Mouse (Mus musculus) intestine, embryonic 16.5 days (tissue): ENCODE results near the gene Cib2. TPM values are rescaled to one million over a fixed set of nuclear protein-coding genes. Genes with fewer than 3 reads are reported as not detected.
"Not testable (repeated sequence)": the region's sequence is repeated elsewhere in the genome, so short reads cannot be mapped to it uniquely, and the experiment has no call there.

Source experiments
- ATAC-seq: fragments of 200-750 bp; cut with Nextera tagmentation; 2 replicates; pipeline ENCODE4 v1.8.0; 2017; ENCODE audit warnings: moderate TSS enrichment, moderate library complexity
- H3K27ac ChIP-seq: fragments of 300-500 bp; sonication (generic); 2 replicates; pipeline ENCODE4 v1.5.1; 2014; ENCODE audit warnings: mild to moderate bottlenecking, low read length
- H3K27me3 ChIP-seq: fragments of 300-500 bp; sonication (generic); replicated peaks from 2 replicates; pipeline ENCODE4 v1.6.1; 2014; ENCODE audit warnings: low read length, control low read depth, mixed read lengths; ENCODE audit not compliant: control insufficient read depth, insufficient read depth
- H3K36me3 ChIP-seq: fragments of 300-500 bp; sonication (generic); 2 replicates; pipeline ENCODE4 v1.6.1; 2014; ENCODE audit warnings: low read length, control low read depth; ENCODE audit not compliant: control insufficient read depth, insufficient read depth
- H3K4me1 ChIP-seq: fragments of 300-500 bp; sonication (generic); 2 replicates; pipeline ENCODE4 v1.6.1; 2014; ENCODE audit warnings: low read length, control low read depth, mixed read lengths; ENCODE audit not compliant: control insufficient read depth, insufficient read depth
- H3K4me2 ChIP-seq: fragments of 300-500 bp; sonication (generic); 2 replicates; pipeline ENCODE4 v1.6.1; 2014; ENCODE audit warnings: low read depth, low read length, control low read depth
- H3K4me3 ChIP-seq: fragments of 300-500 bp; sonication (generic); 2 replicates; pipeline ENCODE4 v1.5.1; 2014; ENCODE audit warnings: mild to moderate bottlenecking, low read length
- H3K9ac ChIP-seq: fragments of 300-500 bp; sonication (generic); 2 replicates; pipeline ENCODE4 v1.6.1; 2014; ENCODE audit warnings: low read depth, low read length
- H3K9me3 ChIP-seq: fragments of 300-500 bp; sonication (generic); 2 replicates; pipeline ENCODE4 v1.6.1; 2016; ENCODE audit warnings: low read length, control low read depth; ENCODE audit not compliant: control insufficient read depth
- WGBS: fragments of 180-500 bp; shearing (Covaris S2); extraction: QIAGEN DNeasy Blood & Tissue Kit; methylation state at CpG from one replicate; pipeline ENCODE4 v1.1.7; 2014; 5-methylcytosine and 5-hydroxymethylcytosine counted together
- polyA plus RNA-seq: library from polyadenylated mRNA; unstranded; fragments of >200 nt; fragmentation: Nextera tagmentation; extraction: Ambion mirVana; gene quantifications from 2 replicates; pipeline ENCODE4 v1.2.1, GENCODE M21; 2015

Gene Cib2
- polyA plus RNA-seq, result 6.6 and 7.2 TPM in 2 replicates

- Histone ChIP-seq H3K4me2 (peak within 1 kb of the TSS; percentile 94), H3K27ac (no peak within 1 kb of the TSS)
- 2% methylated on average over 54 of the region's 54 CpGs for WGBS
These were observed at the start of gene Cib2 for GRCm38 (mm10) chr9:54559771-54560471. Gene Cib2 (minus strand): TSS chr9:54560218.

GRCm38 (mm10) chr9:54604886-54605285 is 44.9 kb upstream of the Cib2 start:
- Histone ChIP-seq H3K4me3 (no peak overlapping the region), H3K9me3 (no peaks in the 10 kb centered on the region), H3K27me3 (no peaks in the 10 kb centered on the region), H3K4me1 (no peaks in the 10 kb centered on the region), H3K36me3 (peaks cover 7% of the 10 kb centered on the region), H3K27ac (no peak overlapping the region), H3K9ac (no peak overlapping the region), H3K4me2 (no peak overlapping the region)
- WGBS, result 58% methylated on average over 4 of the region's 4 CpGs
- no peak for ATAC-seq

More at GRCm38 (mm10) chr9:54559771-54560471, at the start of gene Cib2:
- ATAC-seq, result peak; percentile 99
- Histone ChIP-seq H3K9me3 (no peaks in the 10 kb centered on the region), H3K4me1 (peaks cover 2% of the 10 kb centered on the region; the same call in 1 of the 2 replicates), H3K36me3 (no peaks in the 10 kb centered on the region), H3K27me3 (no peaks in the 10 kb centered on the region), H3K4me3 (peak within 1 kb of the TSS; percentile 68), H3K9ac (peak within 1 kb of the TSS; percentile 75)

- H3K36me3 ChIP-seq, result peaks cover 7% of the 10 kb centered on the region
- H3K27me3 ChIP-seq, result no peaks in the 10 kb centered on the region
- H3K9ac ChIP-seq, result no peak overlapping the region
- no peaks in the 10 kb centered on the region for H3K4me1 ChIP-seq
- no peaks in the 10 kb centered on the region for H3K9me3 ChIP-seq
- WGBS, result 82% methylated on average over 5 of the region's 5 CpGs
- no peak overlapping the region for H3K27ac ChIP-seq
- no peak overlapping the region for H3K4me2 ChIP-seq
- no peak overlapping the region for H3K4me3 ChIP-seq
- ATAC-seq, result no peak
These were observed 44.2 kb upstream of the Cib2 start for GRCm38 (mm10) chr9:54604131-54604654.

GRCm38 (mm10) chr9:54602916-54603315 is 42.9 kb upstream of the Cib2 start:
- Histone ChIP-seq H3K27me3 (no peaks in the 10 kb centered on the region), H3K4me1 (no peaks in the 10 kb centered on the region), H3K9ac (no peak overlapping the region), H3K4me3 (no peak overlapping the region), H3K36me3 (peaks cover 7% of the 10 kb centered on the region), H3K27ac (no peak overlapping the region), H3K4me2 (no peak overlapping the region), H3K9me3 (no peaks in the 10 kb centered on the region)
- WGBS, result 84% methylated on average over 7 of the region's 7 CpGs
- no peak for ATAC-seq

GRCm38 (mm10) chr9:54602386-54602785 is 42.4 kb upstream of the Cib2 start:
- 89% methylated on average over 2 of the region's 2 CpGs for WGBS
- Histone ChIP-seq H3K4me3 (no peak overlapping the region), H3K4me2 (no peak overlapping the region), H3K27me3 (no peaks in the 10 kb centered on the region), H3K9ac (no peak overlapping the region), H3K4me1 (no peaks in the 10 kb centered on the region), H3K36me3 (peaks cover 7% of the 10 kb centered on the region), H3K9me3 (no peaks in the 10 kb centered on the region), H3K27ac (no peak overlapping the region)
- ATAC-seq, result no peak

GRCm38 (mm10) chr9:54596752-54597465 is 36.9 kb upstream of the Cib2 start:
- 94% methylated on average over 15 of the region's 15 CpGs for WGBS

GRCm38 (mm10) chr9:54593652-54594051 is 33.6 kb upstream of the Cib2 start:
- not testable (repeated sequence) for H3K4me2 ChIP-seq, H3K4me1 ChIP-seq, H3K4me3 ChIP-seq, H3K9ac ChIP-seq, H3K36me3 ChIP-seq, ATAC-seq, H3K27ac ChIP-seq, H3K9me3 ChIP-seq, H3K27me3 ChIP-seq
- 78% methylated on average over 4 of the region's 4 CpGs for WGBS

More at GRCm38 (mm10) chr9:54596752-54597465, 36.9 kb upstream of the Cib2 start:
- Histone ChIP-seq H3K9ac (no peak overlapping the region), H3K36me3 (peaks cover 10% of the 10 kb centered on the region), H3K27ac (no peak overlapping the region), H3K9me3 (no peaks in the 10 kb centered on the region), H3K4me1 (no peaks in the 10 kb centered on the region), H3K4me3 (no peak overlapping the region), H3K27me3 (no peaks in the 10 kb centered on the region), H3K4me2 (no peak overlapping the region)
- no peak for ATAC-seq

- Histone ChIP-seq H3K4me3 (peak overlapping the region; percentile 77), H3K4me2 (peak overlapping the region; percentile 69)
- WGBS, result 54% methylated on average over 4 of the region's 4 CpGs
These were observed 27.8 kb upstream of the Cib2 start for GRCm38 (mm10) chr9:54587863-54588262.

More at GRCm38 (mm10) chr9:54587863-54588262, 27.8 kb upstream of the Cib2 start:
- 0 out of 2 replicates have a peak, but pooled peaks cover 3% of the 10 kb centered on the region for H3K36me3 ChIP-seq
- no peaks in the 10 kb centered on the region for H3K9me3 ChIP-seq
- H3K27me3 ChIP-seq, result no peaks in the 10 kb centered on the region
- ATAC-seq, result no peak
- peak overlapping the region; percentile 43; the same call in 1 of the 2 replicates for H3K9ac ChIP-seq
- H3K4me1 ChIP-seq, result peaks cover 8% of the 10 kb centered on the region
- no peak overlapping the region for H3K27ac ChIP-seq
